Mouse (Mus musculus): ENCODE data around the gene Zfp346. TPM values are rescaled to one million over a fixed set of nuclear protein-coding genes. Genes with fewer than 3 reads are reported as not detected.

Zfp346 gene
- 21.7 TPM for polyA plus RNA-seq (2014; fragmentation: Illumina TruSeq; extraction: RNeasy Lipid Tissue Mini Kit (QIAGEN cat#74804); ENCODE audit: low read depth, low replicate concordance)

GRCm38 (mm10) chr13:55105045-55105952 lies at the start of gene Zfp346:
Gene Zfp346, plus strand, starts transcription at chr13:55105311.

GRCm38 (mm10) chr13:55099726-55100478 lies 5.2 kb upstream of the Zfp346 start, which contains the start of gene Uimc1:
Gene Uimc1, minus strand, starts transcription at chr13:55100300.

GRCm38 (mm10) chr13:55133448-55133847 lies 28.3 kb downstream of the Zfp346 start, which contains the start of gene Gm17617:
Gene Gm17617, minus strand, starts transcription at chr13:55133548.

DNA sequence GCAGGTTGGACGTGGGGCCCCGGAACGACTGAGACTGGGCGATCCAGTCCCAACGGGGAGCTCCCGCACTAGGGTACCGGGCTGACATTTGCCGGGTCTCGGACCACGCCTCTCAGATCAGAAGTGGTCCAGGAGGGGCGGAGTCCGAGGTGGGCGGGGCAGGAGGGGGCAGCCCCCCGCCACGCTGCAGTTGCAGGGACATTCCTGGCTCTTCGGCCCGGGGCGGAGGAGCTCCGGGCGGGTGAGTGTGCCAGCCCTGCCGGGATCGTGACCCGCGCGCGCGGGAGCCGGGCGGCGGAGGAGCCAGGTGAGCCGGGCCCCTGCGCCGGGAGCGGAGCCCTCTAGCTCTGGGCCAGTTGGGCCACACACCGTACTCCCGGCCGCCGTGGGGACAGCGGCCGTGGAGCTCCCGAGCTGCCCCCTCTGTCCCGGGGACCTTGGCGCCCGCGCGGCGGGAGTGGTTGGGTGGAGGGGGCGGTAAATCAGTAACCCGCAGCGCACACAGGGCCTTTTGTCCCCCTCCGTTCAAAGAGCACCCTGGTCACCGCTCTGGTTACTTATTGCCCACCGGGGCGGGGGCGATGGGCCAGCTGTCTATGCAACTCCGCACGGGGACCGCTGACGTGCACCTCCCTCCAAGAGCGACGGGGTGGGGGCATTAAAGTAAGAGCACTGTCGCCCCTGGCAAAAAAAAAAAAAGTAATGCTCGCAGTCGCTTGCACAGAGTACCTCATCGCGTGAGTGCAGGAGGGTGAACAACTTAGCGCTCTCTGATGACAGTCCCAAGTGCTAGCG lies 47.7 kb downstream of the Zfp346 start, which contains the start of gene Fgfr4:
Gene Fgfr4, plus strand, starts transcription at position 20 of the 795 bp plus-strand sequence.

Other genes starting within 250 kb of the Zfp346 start
- gene Unc5a, start 155.9 kb upstream of the Zfp346 start, polyA plus RNA-seq (2014; fragmentation: Illumina TruSeq; extraction: RNeasy Lipid Tissue Mini Kit (QIAGEN cat#74804); ENCODE audit: low read depth, low replicate concordance), result not detected
- not detected for gene Hk3, start 83.9 kb upstream of the Zfp346 start, polyA plus RNA-seq (2014; fragmentation: Illumina TruSeq; extraction: RNeasy Lipid Tissue Mini Kit (QIAGEN cat#74804); ENCODE audit: low read depth, low replicate concordance)
- gene Uimc1, start 5.0 kb upstream of the Zfp346 start, polyA plus RNA-seq (2014; fragmentation: Illumina TruSeq; extraction: RNeasy Lipid Tissue Mini Kit (QIAGEN cat#74804); ENCODE audit: low read depth, low replicate concordance), result 52.8 TPM
- gene Gm17617, start 28.2 kb downstream of the Zfp346 start, polyA plus RNA-seq (2014; fragmentation: Illumina TruSeq; extraction: RNeasy Lipid Tissue Mini Kit (QIAGEN cat#74804); ENCODE audit: low read depth, low replicate concordance), result not detected
- 0.41 TPM for gene Fgfr4, start 47.3 kb downstream of the Zfp346 start, polyA plus RNA-seq (2014; fragmentation: Illumina TruSeq; extraction: RNeasy Lipid Tissue Mini Kit (QIAGEN cat#74804); ENCODE audit: low read depth, low replicate concordance)
- gene Nsd1, start 104.5 kb downstream of the Zfp346 start, polyA plus RNA-seq (2014; fragmentation: Illumina TruSeq; extraction: RNeasy Lipid Tissue Mini Kit (QIAGEN cat#74804); ENCODE audit: low read depth, low replicate concordance), result 87.9 TPM
- gene Prelid1, start 215.2 kb downstream of the Zfp346 start, polyA plus RNA-seq (2014; fragmentation: Illumina TruSeq; extraction: RNeasy Lipid Tissue Mini Kit (QIAGEN cat#74804); ENCODE audit: low read depth, low replicate concordance), result 7.9 TPM
- gene Rab24, start 216.6 kb downstream of the Zfp346 start, polyA plus RNA-seq (2014; fragmentation: Illumina TruSeq; extraction: RNeasy Lipid Tissue Mini Kit (QIAGEN cat#74804); ENCODE audit: low read depth, low replicate concordance), result 10.7 TPM
- gene Mxd3, start 224.5 kb downstream of the Zfp346 start, polyA plus RNA-seq (2014; fragmentation: Illumina TruSeq; extraction: RNeasy Lipid Tissue Mini Kit (QIAGEN cat#74804); ENCODE audit: low read depth, low replicate concordance), result not detected

All from adrenal gland, adult 10 weeks (tissue).